Mouse (Mus musculus): ENCODE measurements at regions not wholly inside any gene's neighbourhood (a gene's known extent, or its start where the extent isn't known, plus 50 kb on each side); places are given as distances from the start of the nearest gene placed in this dataset.

GRCm38 (mm10) chr1:77008001-77008400 lies 506.9 kb downstream of the Epha4 start:
- DNase-seq (ENCODE audit: low spot score in 2 of 2) = no peak

GRCm38 (mm10) chr1:77010608-77011214 lies 504.2 kb downstream of the Epha4 start:
- no peak for DNase-seq (ENCODE audit: low spot score in 2 of 2)

- DNase-seq (ENCODE audit: low spot score in 2 of 2) = peak; percentile 30 to 33
Observed at GRCm38 (mm10) chr1:77027656-77028055, 487.2 kb downstream of the Epha4 start.

GRCm38 (mm10) chr1:77028216-77028615 lies 486.7 kb downstream of the Epha4 start:
- peak in 1 of 2 experiments; percentile 4 for DNase-seq (ENCODE audit: low spot score in 2 of 2)

- no peak for DNase-seq (ENCODE audit: low spot score in 2 of 2)
Observed at GRCm38 (mm10) chr1:77029091-77029490, 485.8 kb downstream of the Epha4 start.

GRCm38 (mm10) chr1:77043749-77044564 lies 470.9 kb downstream of the Epha4 start:
- peak in 1 of 2 experiments; percentile 12 for DNase-seq (ENCODE audit: low spot score in 2 of 2)

GRCm38 (mm10) chr1:77048720-77049406 lies 466.0 kb downstream of the Epha4 start:
- no peak for DNase-seq (ENCODE audit: low spot score in 2 of 2)

- no peak for DNase-seq (ENCODE audit: low spot score in 2 of 2)
Observed at GRCm38 (mm10) chr1:77051239-77051638, 463.6 kb downstream of the Epha4 start.

- DNase-seq (ENCODE audit: low spot score in 2 of 2) = no peak
Observed at GRCm38 (mm10) chr1:77053837-77054540, 460.9 kb downstream of the Epha4 start.

- no peak for DNase-seq (ENCODE audit: low spot score in 2 of 2)
Observed at GRCm38 (mm10) chr1:77062468-77062867, 452.4 kb downstream of the Epha4 start.

GRCm38 (mm10) chr1:77073071-77073470 lies 441.8 kb downstream of the Epha4 start:
- no peak for DNase-seq (ENCODE audit: low spot score in 2 of 2)

GRCm38 (mm10) chr1:77074926-77075885 lies 439.7 kb downstream of the Epha4 start:
- DNase-seq (ENCODE audit: low spot score in 2 of 2) = peak; percentile 12 to 48

GRCm38 (mm10) chr1:77080767-77081166 lies 434.1 kb downstream of the Epha4 start:
- no peak for DNase-seq (ENCODE audit: low spot score in 2 of 2)

- no peak for DNase-seq (ENCODE audit: low spot score in 2 of 2)
Observed at GRCm38 (mm10) chr1:77081660-77082059, 433.2 kb downstream of the Epha4 start.

- no peak for DNase-seq (ENCODE audit: low spot score in 2 of 2)
Observed at GRCm38 (mm10) chr1:77082410-77082809, 432.5 kb downstream of the Epha4 start.

- DNase-seq (ENCODE audit: low spot score in 2 of 2) = no peak
Observed at GRCm38 (mm10) chr1:77093551-77093950, 421.3 kb downstream of the Epha4 start.

GRCm38 (mm10) chr1:77101726-77102272 lies 413.1 kb downstream of the Epha4 start:
- peak; percentile 20 to 22 for DNase-seq (ENCODE audit: low spot score in 2 of 2)

- no peak for DNase-seq (ENCODE audit: low spot score in 2 of 2)
Observed at GRCm38 (mm10) chr1:77102421-77103133, 412.3 kb downstream of the Epha4 start.

Data from left cerebral cortex, adult 18-20 months (tissue).